Mouse (Mus musculus) brain, embryonic 14.5 days (tissue): Measurements from ENCODE around the gene Ift80.

Source experiments
- CTCF ChIP-seq: fragments of 200-500 bp; IDR thresholded peaks from 2 replicates; pipeline ENCODE4 v1.5.1; 2012; ENCODE audit warnings: inconsistent platforms, mild to moderate bottlenecking, moderate library complexity, borderline replicate concordance; ENCODE audit not compliant: insufficient read depth, insufficient read length; ENCODE audit errors: extremely low read depth
- POLR2A ChIP-seq: fragments of 200-500 bp; IDR thresholded peaks from 2 replicates; pipeline ENCODE4 v1.6.1; 2012; ENCODE audit warnings: mild to moderate bottlenecking, inconsistent platforms, borderline replicate concordance; ENCODE audit not compliant: poor library complexity, insufficient read depth, insufficient read length, severe bottlenecking; ENCODE audit errors: extremely low read depth

- TF ChIP-seq CTCF (no peak), POLR2A (no peak)
Observed at GRCm38 (mm10) chr3:69044167-69044591, 39.8 kb upstream of the Ift80 start.
